Mouse (Mus musculus): ENCODE results near the gene Ntrk3. TPM values are rescaled to one million over a fixed set of nuclear protein-coding genes. Genes with fewer than 3 reads are reported as not detected.

Gene Ntrk3
- polyA plus RNA-seq, 1 experiment: 6.1 TPM

DNA sequence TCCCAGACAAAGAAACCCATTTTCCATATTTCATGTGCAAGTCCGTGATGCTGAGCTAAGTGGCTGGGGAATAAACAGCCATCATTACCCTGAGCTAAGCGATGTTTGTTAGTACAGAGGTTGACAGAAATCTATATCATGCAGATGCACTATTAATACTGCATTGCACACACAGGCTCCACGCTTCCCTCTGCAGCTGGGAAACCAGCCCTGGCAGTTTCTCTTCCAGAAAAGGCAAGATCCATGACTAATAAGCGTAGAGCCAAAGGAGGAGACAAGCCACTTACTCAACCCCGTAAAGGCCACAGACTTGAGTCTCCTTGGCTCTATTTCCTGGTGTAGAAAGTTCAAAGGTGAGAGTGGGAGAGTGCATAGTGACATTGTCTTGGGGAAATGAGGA, 390.3 kb downstream of the Ntrk3 start:
- WGBS: 77% methylated on average over 5 of the region's 5 CpGs
- DNase-seq: no peak
- Histone ChIP-seq H3K4me3 (replicated peaks; ENCODE audit: extremely low read depth, low read depth, low read length) (no peak overlapping the region), H3K4me1 (ENCODE audit: control insufficient read depth, insufficient read depth, low read length) (no peaks in the 10 kb centered on the region)
- TF ChIP-seq POLR2A (IDR thresholded peaks at IDR 0.05; ENCODE audit: borderline replicate concordance, extremely low read depth, low read depth, low read length) (no peak), CTCF (IDR thresholded peaks at IDR 0.05; ENCODE audit: insufficient read depth, low read length) (no peak)

DNA sequence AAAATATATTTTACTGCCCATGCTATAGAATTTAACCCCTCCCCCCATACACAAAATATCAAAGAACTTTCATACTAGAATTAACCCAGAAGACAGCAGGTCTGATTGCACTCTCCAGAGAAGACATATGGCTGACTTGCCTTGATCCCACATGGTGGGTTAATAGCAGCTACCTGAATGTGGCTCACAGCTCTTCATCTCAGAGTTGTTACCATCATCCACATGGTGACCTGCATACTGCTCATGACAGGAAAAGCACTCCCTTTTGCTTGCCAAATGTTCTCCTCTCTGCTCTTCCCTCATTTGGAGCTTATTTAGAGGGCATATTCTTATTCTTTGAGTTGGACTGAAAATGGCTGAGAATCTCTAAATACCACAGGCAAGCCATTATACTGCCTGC, 404.4 kb downstream of the Ntrk3 start:
- H3K4me1 ChIP-seq (ENCODE audit: control insufficient read depth, insufficient read depth, low read length): no peaks in the 10 kb centered on the region
- no peak for DNase-seq
- H3K4me3 ChIP-seq (replicated peaks; ENCODE audit: extremely low read depth, low read depth, low read length): no peak overlapping the region
- TF ChIP-seq POLR2A (IDR thresholded peaks at IDR 0.05; ENCODE audit: borderline replicate concordance, extremely low read depth, low read depth, low read length): no peak
- TF ChIP-seq CTCF (IDR thresholded peaks at IDR 0.05; ENCODE audit: insufficient read depth, low read length): no peak

DNA sequence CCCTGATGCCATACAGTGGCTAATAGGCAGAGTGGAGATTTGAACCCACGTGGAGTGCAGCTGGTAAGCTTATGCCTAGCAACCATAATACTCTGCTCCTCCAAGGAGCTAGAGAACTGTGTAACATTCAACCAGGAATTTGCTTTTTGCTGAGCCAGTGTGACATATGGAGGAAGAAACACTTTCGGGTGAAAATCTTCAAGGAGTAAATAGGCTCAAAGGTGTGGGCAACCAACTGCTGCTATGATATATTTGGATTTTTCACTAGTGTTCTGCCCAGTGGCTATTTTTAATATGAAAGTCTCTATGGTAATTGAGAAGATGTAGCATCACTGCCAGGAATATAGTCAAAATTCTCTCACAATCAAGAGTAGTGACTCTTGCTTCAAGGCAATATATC, 409.5 kb downstream of the Ntrk3 start:
- WGBS: 76% methylated on average over 2 of the region's 2 CpGs
- TF ChIP-seq CTCF (IDR thresholded peaks at IDR 0.05; ENCODE audit: insufficient read depth, low read length) (no peak), POLR2A (IDR thresholded peaks at IDR 0.05; ENCODE audit: borderline replicate concordance, extremely low read depth, low read depth, low read length) (no peak)
- Histone ChIP-seq H3K4me1 (ENCODE audit: control insufficient read depth, insufficient read depth, low read length) (no peaks in the 10 kb centered on the region), H3K4me3 (replicated peaks; ENCODE audit: extremely low read depth, low read depth, low read length) (no peak overlapping the region)
- no peak for DNase-seq

DNA sequence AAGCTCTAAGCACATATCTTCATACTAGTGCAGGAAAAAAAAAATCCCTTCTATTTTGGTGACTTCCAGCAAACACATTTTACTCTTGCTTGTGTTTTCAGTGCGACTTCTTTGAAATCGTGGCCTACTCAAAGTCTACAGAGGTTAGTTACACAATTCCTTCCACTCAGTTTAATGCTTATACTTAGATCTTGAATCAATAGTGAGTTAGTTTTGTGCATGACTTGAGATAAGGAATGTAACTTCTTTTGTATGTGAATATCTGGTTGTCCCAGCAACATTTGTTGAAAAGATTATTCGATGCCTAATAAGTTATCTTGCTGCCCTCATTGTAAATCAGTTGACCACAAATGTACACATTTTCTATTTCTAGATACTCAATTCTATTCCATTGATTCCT, 411.6 kb downstream of the Ntrk3 start:
- no peak overlapping the region for H3K4me3 ChIP-seq (replicated peaks; ENCODE audit: extremely low read depth, low read depth, low read length)
- TF ChIP-seq POLR2A (IDR thresholded peaks at IDR 0.05; ENCODE audit: borderline replicate concordance, extremely low read depth, low read depth, low read length) (no peak), CTCF (IDR thresholded peaks at IDR 0.05; ENCODE audit: insufficient read depth, low read length) (no peak)
- WGBS: 81% methylated on average over 3 of the region's 3 CpGs
- no peaks in the 10 kb centered on the region for H3K4me1 ChIP-seq (ENCODE audit: control insufficient read depth, insufficient read depth, low read length)
- no peak for DNase-seq

DNA sequence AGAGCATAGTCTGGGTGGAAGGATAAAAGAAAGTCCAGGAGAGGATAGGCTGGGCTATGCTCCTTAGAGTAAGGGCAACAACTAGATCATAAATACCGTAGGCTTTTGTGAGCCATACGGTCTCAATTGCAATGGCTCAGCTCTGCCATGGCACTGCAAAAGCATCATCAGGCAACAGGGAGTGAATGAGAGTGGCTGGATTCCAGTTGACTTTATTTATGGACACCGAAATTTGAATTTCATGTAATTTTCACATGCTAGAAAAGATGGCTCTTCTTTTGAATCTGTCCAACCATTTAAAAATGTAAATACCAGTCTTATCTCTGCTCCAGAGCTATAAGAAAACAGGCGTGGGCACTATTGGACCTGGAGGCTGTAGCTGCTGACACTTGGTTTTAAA, 419.2 kb downstream of the Ntrk3 start:
- DNase-seq: no peak
- no peaks in the 10 kb centered on the region for H3K4me1 ChIP-seq (ENCODE audit: control insufficient read depth, insufficient read depth, low read length)
- WGBS: 87% methylated on average over 4 of the region's 4 CpGs
- H3K4me3 ChIP-seq (replicated peaks; ENCODE audit: extremely low read depth, low read depth, low read length): no peak overlapping the region
- TF ChIP-seq POLR2A (IDR thresholded peaks at IDR 0.05; ENCODE audit: borderline replicate concordance, extremely low read depth, low read depth, low read length): no peak
- TF ChIP-seq CTCF (IDR thresholded peaks at IDR 0.05; ENCODE audit: insufficient read depth, low read length): no peak

DNA sequence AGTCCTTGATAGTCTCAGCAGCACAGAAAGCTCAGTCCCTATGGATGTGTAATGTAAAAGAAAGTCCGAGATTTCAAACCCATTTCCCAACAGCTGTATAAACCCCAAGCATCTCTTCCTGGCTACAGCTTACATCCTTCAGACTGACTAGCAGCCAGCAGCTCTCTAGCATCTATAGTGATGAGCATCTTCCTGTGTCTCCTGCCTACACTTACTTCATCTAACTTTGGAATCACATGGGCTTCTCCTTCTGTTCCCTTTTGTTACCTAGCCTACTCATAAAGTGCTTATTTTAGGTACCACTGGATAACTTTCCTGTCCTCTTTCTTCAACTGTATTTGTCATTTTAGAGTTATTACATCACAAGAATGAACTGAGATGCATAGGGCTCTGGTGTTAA, 432.0 kb downstream of the Ntrk3 start:
- 85% methylated on average over 1 of the region's 1 CpGs for WGBS
- no peak overlapping the region for H3K4me3 ChIP-seq (replicated peaks; ENCODE audit: extremely low read depth, low read depth, low read length)
- TF ChIP-seq POLR2A (IDR thresholded peaks at IDR 0.05; ENCODE audit: borderline replicate concordance, extremely low read depth, low read depth, low read length) (no peak), CTCF (IDR thresholded peaks at IDR 0.05; ENCODE audit: insufficient read depth, low read length) (no peak)
- DNase-seq: no peak
- H3K4me1 ChIP-seq (ENCODE audit: control insufficient read depth, insufficient read depth, low read length): no peaks in the 10 kb centered on the region

DNA sequence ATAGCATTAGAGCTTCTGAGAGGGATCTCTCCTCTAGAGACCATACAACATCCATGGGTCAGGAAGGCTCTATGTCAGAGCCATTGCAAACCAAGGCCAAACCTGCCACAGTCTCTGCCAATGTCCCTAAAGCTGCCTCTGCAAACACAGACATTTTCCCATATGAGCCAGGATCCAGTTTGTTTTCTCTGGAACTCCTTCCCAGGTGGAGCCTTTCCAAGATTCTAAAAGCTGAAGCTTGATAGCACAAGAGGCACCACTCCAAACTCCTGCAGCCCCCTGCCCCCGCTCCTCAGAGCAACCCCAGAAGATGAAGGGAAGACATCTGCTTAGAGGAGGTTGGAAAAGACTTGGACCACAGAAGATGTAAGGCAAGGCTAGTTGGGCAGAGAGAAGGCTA, 432.8 kb downstream of the Ntrk3 start:
- TF ChIP-seq POLR2A (IDR thresholded peaks at IDR 0.05; ENCODE audit: borderline replicate concordance, extremely low read depth, low read depth, low read length) (no peak), CTCF (IDR thresholded peaks at IDR 0.05; ENCODE audit: insufficient read depth, low read length) (no peak)
- H3K4me1 ChIP-seq (ENCODE audit: control insufficient read depth, insufficient read depth, low read length): no peaks in the 10 kb centered on the region
- 67% methylated on average over 1 of the region's 1 CpGs for WGBS
- no peak for DNase-seq
- no peak overlapping the region for H3K4me3 ChIP-seq (replicated peaks; ENCODE audit: extremely low read depth, low read depth, low read length)

DNA sequence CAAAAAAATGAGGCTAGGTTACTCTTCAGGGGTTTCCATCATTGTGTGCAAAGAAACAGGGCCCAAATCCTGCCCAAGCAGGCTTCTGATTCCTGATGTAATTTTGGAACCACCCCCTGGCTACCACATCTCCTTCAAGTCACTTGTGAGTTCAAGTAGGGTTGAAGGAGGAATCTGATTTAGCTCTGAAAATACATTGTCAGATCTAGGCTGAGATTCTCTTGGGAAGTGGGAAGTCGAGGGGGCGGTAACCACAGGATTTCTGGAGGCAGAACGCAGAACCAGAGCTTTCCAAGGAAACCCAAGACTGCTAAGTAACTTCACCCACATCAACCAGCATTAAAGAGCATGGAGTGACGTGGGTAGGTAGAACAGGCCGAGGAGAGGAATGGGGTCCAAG, 440.5 kb downstream of the Ntrk3 start:
- TF ChIP-seq CTCF (IDR thresholded peaks at IDR 0.05; ENCODE audit: insufficient read depth, low read length): no peak
- TF ChIP-seq POLR2A (IDR thresholded peaks at IDR 0.05; ENCODE audit: borderline replicate concordance, extremely low read depth, low read depth, low read length): no peak
- 75% methylated on average over 5 of the region's 5 CpGs for WGBS

DNA sequence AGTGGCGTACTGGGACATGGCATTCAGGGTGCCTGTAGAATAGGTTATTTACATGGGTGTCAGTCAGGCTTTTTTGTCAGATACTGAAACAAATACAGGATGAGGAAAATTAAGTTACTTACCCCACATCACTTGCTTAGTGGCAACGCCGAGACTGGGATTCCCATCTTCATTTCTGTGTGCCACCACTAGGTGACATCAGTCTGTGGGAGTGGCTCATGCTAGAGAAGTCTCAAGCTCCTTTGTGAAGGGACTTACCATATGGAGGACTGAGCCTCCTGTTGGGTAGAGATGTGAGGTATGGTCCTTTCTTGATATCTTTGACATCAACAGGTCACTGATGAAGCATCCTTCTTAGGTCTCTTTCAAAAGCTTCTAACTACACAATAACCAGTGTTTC, 443.5 kb downstream of the Ntrk3 start:
- whole genome bisulfite sequencing: 48% methylated on average over 3 of the region's 3 CpGs
- no peak for DNase-seq
- TF ChIP-seq POLR2A (IDR thresholded peaks at IDR 0.05; ENCODE audit: borderline replicate concordance, extremely low read depth, low read depth, low read length) (no peak), CTCF (IDR thresholded peaks at IDR 0.05; ENCODE audit: insufficient read depth, low read length) (no peak)
- Histone ChIP-seq H3K4me1 (ENCODE audit: control insufficient read depth, insufficient read depth, low read length) (no peaks in the 10 kb centered on the region), H3K4me3 (replicated peaks; ENCODE audit: extremely low read depth, low read depth, low read length) (no peak overlapping the region)

More for the DNA sequence above, 440.5 kb downstream of the Ntrk3 start:
- H3K4me3 ChIP-seq (replicated peaks; ENCODE audit: extremely low read depth, low read depth, low read length): no peak overlapping the region
- no peaks in the 10 kb centered on the region for H3K4me1 ChIP-seq (ENCODE audit: control insufficient read depth, insufficient read depth, low read length)
- no peak for DNase-seq

DNA sequence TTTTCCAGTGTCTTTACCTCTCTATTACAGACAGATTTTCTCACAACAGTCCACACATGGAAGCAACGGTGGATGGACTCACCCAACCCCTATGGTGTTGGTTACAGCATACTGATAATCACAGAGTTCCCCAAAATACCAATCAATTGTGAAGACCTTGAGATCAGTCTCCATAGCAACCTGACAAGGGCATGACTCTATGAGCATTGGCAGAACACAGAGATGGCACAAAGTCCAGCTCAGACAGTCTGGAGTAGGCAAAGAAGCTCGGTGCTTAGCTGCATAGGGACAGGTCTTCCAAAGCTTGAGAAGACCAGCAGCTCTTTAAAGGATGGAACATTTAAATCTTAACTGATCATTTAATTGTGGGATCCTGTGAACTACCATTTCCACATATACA, 447.6 kb downstream of the Ntrk3 start:
- no peak for TF ChIP-seq CTCF (IDR thresholded peaks at IDR 0.05; ENCODE audit: insufficient read depth, low read length)
- no peak for TF ChIP-seq POLR2A (IDR thresholded peaks at IDR 0.05; ENCODE audit: borderline replicate concordance, extremely low read depth, low read depth, low read length)
- DNase-seq: no peak
- Histone ChIP-seq H3K4me1 (ENCODE audit: control insufficient read depth, insufficient read depth, low read length) (no peaks in the 10 kb centered on the region), H3K4me3 (replicated peaks; ENCODE audit: extremely low read depth, low read depth, low read length) (no peak overlapping the region)
- 69% methylated on average over 2 of the region's 2 CpGs for WGBS

Data from lung, adult 2 months (tissue).